Mouse (Mus musculus) urinary bladder, postnatal 25 days (tissue): ENCODE data around the gene Sult6b1.
A peak's percentile ranks its signal among the peaks of the same experiment; 100 is the strongest.

Experiments used
- DNase-seq: peaks from one replicate; pipeline ENCODE4 v3.0.0; 2022; ENCODE audit warnings: low spot score

Sult6b1 gene

GRCm38 (mm10) chr17:78883291-78883690, 23.5 kb downstream of the Sult6b1 start:
- DNase-seq, result no peak

GRCm38 (mm10) chr17:78882401-78883112, 24.2 kb downstream of the Sult6b1 start, which contains the start of gene Eif2ak2:
Gene Eif2ak2, minus strand, starts transcription at chr17:78882573.
- peak; percentile 79 for DNase-seq

- no peak for DNase-seq
Observed at GRCm38 (mm10) chr17:78881878-78882304, 24.9 kb downstream of the Sult6b1 start.

- no peak for DNase-seq
Observed at GRCm38 (mm10) chr17:78873886-78874285, 32.9 kb downstream of the Sult6b1 start.

GRCm38 (mm10) chr17:78856243-78856642, 50.5 kb downstream of the Sult6b1 start:
- no peak for DNase-seq

- no peak for DNase-seq
Observed at GRCm38 (mm10) chr17:78842271-78842928, 64.4 kb downstream of the Sult6b1 start.

- no peak for DNase-seq
Observed at GRCm38 (mm10) chr17:78836056-78836455, 70.7 kb downstream of the Sult6b1 start.

GRCm38 (mm10) chr17:78834856-78835835, 71.6 kb downstream of the Sult6b1 start, which contains the start of the genes Heatr5b and Gpatch11:
Gene Heatr5b, minus strand, starts transcription at chr17:78835364.
Gene Gpatch11, plus strand, starts transcription at chr17:78835567.
- DNase-seq, result peak; percentile 99
